Mouse (Mus musculus): ENCODE measurements around the gene Tectb.

GRCm38 (mm10) chr19:55208654-55209053 is 28.1 kb downstream of the Tectb start:
- TF ChIP-seq CTCF (IDR thresholded peaks at IDR 0.05; ENCODE audit: low read depth, low read length) (no peak), GATA2 (IDR thresholded peaks at IDR 0.05; ENCODE audit: borderline replicate concordance, low read depth, low read length) (no peak), GATA1 (IDR thresholded peaks at IDR 0.05; ENCODE audit: borderline replicate concordance, low read length) (no peak)

All from G1E (cell line).